Mouse (Mus musculus) heart, adult 8-10 months (tissue): ENCODE data around the gene Pacsin3. TPM values are rescaled to one million over a fixed set of nuclear protein-coding genes. Genes with fewer than 3 reads are reported as not detected.

Experiments
- DNase-seq: peaks from one replicate; pipeline ENCODE4 v3.0.0; 2022; ENCODE audit warnings: low spot score
- total RNA-seq, 4 experiments: library from RNA; stranded (reverse); gene quantifications; 2 replicates each; pipeline ENCODE4 v1.2.4; 2022

The Pacsin3 gene
- total RNA-seq, 4 experiments from 2014 or later: 168 to 198 (median 178) TPM

GRCm38 (mm10) chr2:91259493-91259892, 3.7 kb downstream of the Pacsin3 start:
- DNase-seq: no peak

- DNase-seq: no peak
Measured at GRCm38 (mm10) chr2:91263692-91264660, 8.2 kb downstream of the Pacsin3 start.

- DNase-seq: peak; percentile 98
Measured at GRCm38 (mm10) chr2:91264711-91265681, 9.2 kb downstream of the Pacsin3 start, which contains the start of gene Arfgap2. Arfgap2 (plus strand) TSS chr2:91264974.

GRCm38 (mm10) chr2:91268042-91268441, 12.3 kb downstream of the Pacsin3 start:
- no peak for DNase-seq

GRCm38 (mm10) chr2:91268706-91269105, 13.0 kb downstream of the Pacsin3 start:
- DNase-seq: no peak

- DNase-seq: no peak
Measured at GRCm38 (mm10) chr2:91269687-91270133, 14.0 kb downstream of the Pacsin3 start.

- no peak for DNase-seq
Measured at GRCm38 (mm10) chr2:91278749-91279371, 23.1 kb downstream of the Pacsin3 start.

- no peak for DNase-seq
Measured at GRCm38 (mm10) chr2:91279372-91279755, 23.6 kb downstream of the Pacsin3 start.

- no peak for DNase-seq
Measured at GRCm38 (mm10) chr2:91281366-91281765, 25.6 kb downstream of the Pacsin3 start.

GRCm38 (mm10) chr2:91283972-91284371, 28.2 kb downstream of the Pacsin3 start:
- no peak for DNase-seq

GRCm38 (mm10) chr2:91284375-91285199, 28.8 kb downstream of the Pacsin3 start:
- no peak for DNase-seq

- DNase-seq: peak; percentile 75
Measured at GRCm38 (mm10) chr2:91285885-91286505, 30.2 kb downstream of the Pacsin3 start.

GRCm38 (mm10) chr2:91287563-91287962, 31.8 kb downstream of the Pacsin3 start:
- DNase-seq: no peak

- DNase-seq: no peak
Measured at GRCm38 (mm10) chr2:91291197-91292007, 35.6 kb downstream of the Pacsin3 start.

- no peak for DNase-seq
Measured at GRCm38 (mm10) chr2:91294226-91294625, 38.5 kb downstream of the Pacsin3 start.

GRCm38 (mm10) chr2:91295895-91296294, 40.1 kb downstream of the Pacsin3 start:
- DNase-seq: no peak

GRCm38 (mm10) chr2:91299156-91299555, 43.4 kb downstream of the Pacsin3 start:
- no peak for DNase-seq

GRCm38 (mm10) chr2:91300784-91301183, 45.0 kb downstream of the Pacsin3 start:
- DNase-seq: no peak

- DNase-seq: no peak
Measured at GRCm38 (mm10) chr2:91301836-91302235, 46.1 kb downstream of the Pacsin3 start.
